Mouse (Mus musculus): ENCODE data around the gene Tlr12. TPM values are rescaled to one million over a fixed set of nuclear protein-coding genes. Genes with fewer than 3 reads are reported as not detected.
"Not testable (repeated sequence)": the region's sequence is repeated elsewhere in the genome, so short reads cannot be mapped to it uniquely, and the experiment has no call there.

The Tlr12 gene
- 1.6 and 1.9 TPM in 2 replicates for polyA plus RNA-seq (2015; fragmentation: Nextera tagmentation; extraction: Ambion mirVana)

- Histone ChIP-seq H3K27me3 (ENCODE audit: control insufficient read depth, insufficient read depth, low read length) (no peaks in the 10 kb centered on the region), H3K36me3 (ENCODE audit: control insufficient read depth, insufficient read depth, low read length) (no peaks in the 10 kb centered on the region), H3K4me1 (ENCODE audit: control insufficient read depth, insufficient read depth, low read length) (peaks cover 9% of the 10 kb centered on the region; the same call in 1 of the 2 replicates), H3K27ac (ENCODE audit: low read length) (peak within 1 kb of the TSS; percentile 38; the same call in 1 of the 2 replicates), H3K9me3 (replicated peaks; ENCODE audit: control insufficient read depth, low read length) (no peaks in the 10 kb centered on the region), H3K9ac (ENCODE audit: low read length) (peak within 1 kb of the TSS; percentile 35), H3K4me2 (ENCODE audit: low read depth, low read length) (no peak within 1 kb of the TSS), H3K4me3 (replicated peaks; ENCODE audit: low read length) (no peak within 1 kb of the TSS)
- WGBS, result 52% methylated on average over 15 of the region's 15 CpGs
- no peak for ATAC-seq (ENCODE audit: insufficient read depth, low FRiP score)
Measured at GRCm38 (mm10) chr4:128618246-128618911, at the start of gene Tlr12. Gene Tlr12 (minus strand): TSS chr4:128618619.

- 56% methylated on average over 4 of the region's 4 CpGs for WGBS
- H3K4me2 ChIP-seq (ENCODE audit: low read depth, low read length); H3K9me3 ChIP-seq (replicated peaks; ENCODE audit: control insufficient read depth, low read length); H3K9ac ChIP-seq (ENCODE audit: low read length); ATAC-seq (ENCODE audit: insufficient read depth, low FRiP score); H3K27ac ChIP-seq (ENCODE audit: low read length); H3K36me3 ChIP-seq (ENCODE audit: control insufficient read depth, insufficient read depth, low read length); H3K27me3 ChIP-seq (ENCODE audit: control insufficient read depth, insufficient read depth, low read length); H3K4me1 ChIP-seq (ENCODE audit: control insufficient read depth, insufficient read depth, low read length); H3K4me3 ChIP-seq (replicated peaks; ENCODE audit: low read length): not testable (repeated sequence)
Measured at GRCm38 (mm10) chr4:128667195-128667594, 48.8 kb upstream of the Tlr12 start.

- H3K36me3 ChIP-seq (ENCODE audit: control insufficient read depth, insufficient read depth, low read length); H3K4me2 ChIP-seq (ENCODE audit: low read depth, low read length); H3K9ac ChIP-seq (ENCODE audit: low read length); H3K4me3 ChIP-seq (replicated peaks; ENCODE audit: low read length); H3K4me1 ChIP-seq (ENCODE audit: control insufficient read depth, insufficient read depth, low read length); H3K27me3 ChIP-seq (ENCODE audit: control insufficient read depth, insufficient read depth, low read length); ATAC-seq (ENCODE audit: insufficient read depth, low FRiP score); H3K9me3 ChIP-seq (replicated peaks; ENCODE audit: control insufficient read depth, low read length); H3K27ac ChIP-seq (ENCODE audit: low read length): not testable (repeated sequence)
- 59% methylated on average over 7 of the region's 7 CpGs for WGBS
Measured at GRCm38 (mm10) chr4:128666362-128666761, 47.9 kb upstream of the Tlr12 start.

GRCm38 (mm10) chr4:128664002-128664401 lies 45.6 kb upstream of the Tlr12 start:
- Histone ChIP-seq H3K9ac (ENCODE audit: low read length) (no peak overlapping the region), H3K4me2 (ENCODE audit: low read depth, low read length) (no peak overlapping the region), H3K27ac (ENCODE audit: low read length) (no peak overlapping the region), H3K36me3 (ENCODE audit: control insufficient read depth, insufficient read depth, low read length) (no peaks in the 10 kb centered on the region), H3K27me3 (ENCODE audit: control insufficient read depth, insufficient read depth, low read length) (no peaks in the 10 kb centered on the region), H3K4me3 (replicated peaks; ENCODE audit: low read length) (no peak overlapping the region), H3K4me1 (ENCODE audit: control insufficient read depth, insufficient read depth, low read length) (no peaks in the 10 kb centered on the region; the same call in 1 of the 2 replicates), H3K9me3 (replicated peaks; ENCODE audit: control insufficient read depth, low read length) (no peaks in the 10 kb centered on the region)
- WGBS, result 68% methylated on average over 3 of the region's 3 CpGs
- no peak for ATAC-seq (ENCODE audit: insufficient read depth, low FRiP score)

- H3K4me3 ChIP-seq (replicated peaks; ENCODE audit: low read length), result no peak overlapping the region
- WGBS, result 71% methylated on average over 8 of the region's 8 CpGs
- no peak overlapping the region for H3K27ac ChIP-seq (ENCODE audit: low read length)
Measured at GRCm38 (mm10) chr4:128661063-128661462, 42.6 kb upstream of the Tlr12 start.

GRCm38 (mm10) chr4:128660196-128660595 lies 41.8 kb upstream of the Tlr12 start:
- Histone ChIP-seq H3K9ac (ENCODE audit: low read length) (no peak overlapping the region), H3K9me3 (replicated peaks; ENCODE audit: control insufficient read depth, low read length) (no peaks in the 10 kb centered on the region), H3K4me2 (ENCODE audit: low read depth, low read length) (no peak overlapping the region), H3K27me3 (ENCODE audit: control insufficient read depth, insufficient read depth, low read length) (no peaks in the 10 kb centered on the region), H3K36me3 (ENCODE audit: control insufficient read depth, insufficient read depth, low read length) (no peaks in the 10 kb centered on the region), H3K4me1 (ENCODE audit: control insufficient read depth, insufficient read depth, low read length) (peaks cover 4% of the 10 kb centered on the region; the same call in 1 of the 2 replicates), H3K27ac (ENCODE audit: low read length) (no peak overlapping the region), H3K4me3 (replicated peaks; ENCODE audit: low read length) (no peak overlapping the region)
- 82% methylated on average over 8 of the region's 8 CpGs for WGBS
- ATAC-seq (ENCODE audit: insufficient read depth, low FRiP score), result no peak

More at GRCm38 (mm10) chr4:128661063-128661462, 42.6 kb upstream of the Tlr12 start:
- H3K9ac ChIP-seq (ENCODE audit: low read length), result no peak overlapping the region
- ATAC-seq (ENCODE audit: insufficient read depth, low FRiP score), result no peak
- no peak overlapping the region for H3K4me2 ChIP-seq (ENCODE audit: low read depth, low read length)
- H3K36me3 ChIP-seq (ENCODE audit: control insufficient read depth, insufficient read depth, low read length), result no peaks in the 10 kb centered on the region
- no peaks in the 10 kb centered on the region; the same call in 1 of the 2 replicates for H3K4me1 ChIP-seq (ENCODE audit: control insufficient read depth, insufficient read depth, low read length)
- H3K9me3 ChIP-seq (replicated peaks; ENCODE audit: control insufficient read depth, low read length), result no peaks in the 10 kb centered on the region
- H3K27me3 ChIP-seq (ENCODE audit: control insufficient read depth, insufficient read depth, low read length), result no peaks in the 10 kb centered on the region

GRCm38 (mm10) chr4:128655446-128655845 lies 37.0 kb upstream of the Tlr12 start:
- no peak for ATAC-seq (ENCODE audit: insufficient read depth, low FRiP score)
- Histone ChIP-seq H3K27me3 (ENCODE audit: control insufficient read depth, insufficient read depth, low read length) (no peaks in the 10 kb centered on the region), H3K27ac (ENCODE audit: low read length) (peak overlapping the region; percentile 60; the same call in 1 of the 2 replicates), H3K4me2 (ENCODE audit: low read depth, low read length) (peak overlapping the region; percentile 96), H3K9me3 (replicated peaks; ENCODE audit: control insufficient read depth, low read length) (no peaks in the 10 kb centered on the region), H3K4me1 (ENCODE audit: control insufficient read depth, insufficient read depth, low read length) (peaks cover 16% of the 10 kb centered on the region), H3K9ac (ENCODE audit: low read length) (peak overlapping the region; percentile 84), H3K4me3 (replicated peaks; ENCODE audit: low read length) (peak overlapping the region; percentile 71), H3K36me3 (ENCODE audit: control insufficient read depth, insufficient read depth, low read length) (no peaks in the 10 kb centered on the region)
- 6% methylated on average over 12 of the region's 12 CpGs for WGBS

- Histone ChIP-seq H3K9me3 (replicated peaks; ENCODE audit: control insufficient read depth, low read length) (no peaks in the 10 kb centered on the region), H3K27ac (ENCODE audit: low read length) (peak within 1 kb of the TSS; percentile 60), H3K4me2 (ENCODE audit: low read depth, low read length) (peak within 1 kb of the TSS; percentile 96), H3K9ac (ENCODE audit: low read length) (peak within 1 kb of the TSS; percentile 84), H3K4me3 (replicated peaks; ENCODE audit: low read length) (peak within 1 kb of the TSS; percentile 71), H3K4me1 (ENCODE audit: control insufficient read depth, insufficient read depth, low read length) (peaks cover 19% of the 10 kb centered on the region), H3K36me3 (ENCODE audit: control insufficient read depth, insufficient read depth, low read length) (no peaks in the 10 kb centered on the region), H3K27me3 (ENCODE audit: control insufficient read depth, insufficient read depth, low read length) (no peaks in the 10 kb centered on the region)
- under 1% methylated on average over 85 of the region's 85 CpGs for WGBS
- ATAC-seq (ENCODE audit: insufficient read depth, low FRiP score), result peak; percentile 97
Measured at GRCm38 (mm10) chr4:128654505-128655381, 36.3 kb upstream of the Tlr12 start, which contains the start of gene Phc2. Gene Phc2 (plus strand): TSS chr4:128654702.
